7 mouse cellular contexts compared by ENCODE assay signal in the genomic region with DNA sequence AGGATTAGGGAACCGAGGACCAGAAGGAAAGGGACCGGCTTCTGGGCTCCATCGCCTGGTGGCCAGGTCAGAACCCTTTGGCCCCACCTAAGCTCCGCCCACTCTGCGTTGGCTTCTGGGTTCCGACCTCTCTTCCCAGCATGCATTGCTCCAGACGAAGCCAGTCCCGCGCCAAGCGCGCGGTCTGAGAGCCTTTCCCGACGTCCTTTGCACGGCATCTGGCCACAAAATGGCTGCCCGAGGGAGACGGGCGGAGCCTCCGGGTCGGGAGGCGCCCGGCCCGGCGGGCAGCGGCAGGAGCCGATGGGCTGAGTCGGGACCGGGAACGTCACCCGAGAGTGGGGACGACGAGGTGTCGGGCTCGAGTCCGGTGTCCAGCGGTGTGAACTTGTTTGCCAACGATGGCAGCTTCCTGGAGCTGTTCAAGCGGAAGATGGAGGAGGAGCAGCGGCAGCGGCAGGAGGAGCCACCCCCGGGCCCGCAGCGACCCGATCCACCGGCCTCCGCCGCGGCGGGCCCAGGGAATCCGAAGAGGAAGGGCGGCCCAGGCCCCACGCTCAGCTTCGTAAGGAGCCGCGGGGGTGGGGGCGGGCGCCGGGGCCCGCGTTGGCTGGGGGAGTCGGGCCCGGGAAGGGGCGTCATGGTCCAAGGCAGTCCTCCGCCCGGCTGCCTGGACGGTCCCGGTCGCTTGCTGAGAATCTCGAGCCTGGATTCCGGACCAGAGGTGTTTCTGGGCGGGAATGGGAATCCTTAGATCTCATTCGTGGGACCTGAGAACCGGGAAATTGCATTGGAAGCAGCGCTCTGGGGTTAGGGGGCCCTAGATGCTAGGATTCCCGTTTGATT. TPM values are rescaled to one million over a fixed set of nuclear protein-coding genes. Genes with fewer than 3 reads are reported as not detected.
DNase-seq lines count a peak whose midpoint lies in the region; ATAC-seq lines count a peak whose summit lies in the region.

A gene (plus strand): TSS at position 154 of the 846 bp plus-strand sequence.

- peaks cover 42% of the 10 kb centered on the region for H3K4me1 ChIP-seq in embryonic facial prominence, embryonic 10.5 days
- peaks cover 39% of the 10 kb centered on the region for H3K4me1 ChIP-seq in limb, embryonic 10.5 days
- H3K4me1 ChIP-seq in midbrain, embryonic 13.5 days (replicated peaks): peaks cover 40% of the 10 kb centered on the region

- H3K27ac ChIP-seq in embryonic facial prominence, embryonic 10.5 days (replicated peaks): peak within 1 kb of the TSS; percentile 98
- peak within 1 kb of the TSS; percentile 96 for H3K27ac ChIP-seq in limb, embryonic 10.5 days
- H3K27ac ChIP-seq in midbrain, embryonic 13.5 days: peak within 1 kb of the TSS; percentile 89

- H3K36me3 ChIP-seq in embryonic facial prominence, embryonic 10.5 days (replicated peaks): peaks cover 56% of the 10 kb centered on the region
- H3K36me3 ChIP-seq in limb, embryonic 10.5 days: peaks cover 56% of the 10 kb centered on the region
- H3K36me3 ChIP-seq in midbrain, embryonic 13.5 days: peaks cover 43% of the 10 kb centered on the region

- H3K4me2 ChIP-seq in midbrain, embryonic 13.5 days (replicated peaks): peak within 1 kb of the TSS; percentile 92

- no peaks in the 10 kb centered on the region for H3K27me3 ChIP-seq in embryonic facial prominence, embryonic 10.5 days (replicated peaks; ENCODE audit: low read depth, poor library complexity, severe bottlenecking)
- H3K27me3 ChIP-seq in limb, embryonic 10.5 days (ENCODE audit: low read depth, poor library complexity, severe bottlenecking): no peaks in the 10 kb centered on the region
- no peaks in the 10 kb centered on the region for H3K27me3 ChIP-seq in midbrain, embryonic 13.5 days

- H3K9ac ChIP-seq in midbrain, embryonic 13.5 days (replicated peaks): peak within 1 kb of the TSS; percentile 99

- H3K4me3 ChIP-seq in embryonic facial prominence, embryonic 10.5 days: peak within 1 kb of the TSS; percentile 99
- H3K4me3 ChIP-seq in limb, embryonic 10.5 days: peak within 1 kb of the TSS; percentile 89
- H3K4me3 ChIP-seq in midbrain, embryonic 13.5 days (replicated peaks): peak within 1 kb of the TSS; percentile 99

- WGBS in embryonic facial prominence, embryonic 10.5 days: under 1% methylated on average over 75 of the region's 75 CpGs
- under 1% methylated on average over 69 of the region's 75 CpGs for WGBS in limb, embryonic 10.5 days
- under 1% methylated on average over 74 of the region's 75 CpGs for WGBS in midbrain, embryonic 13.5 days

- H3K9me3 ChIP-seq in embryonic facial prominence, embryonic 10.5 days: no peaks in the 10 kb centered on the region
- H3K9me3 ChIP-seq in limb, embryonic 10.5 days (replicated peaks): no peaks in the 10 kb centered on the region
- no peaks in the 10 kb centered on the region for H3K9me3 ChIP-seq in midbrain, embryonic 13.5 days

- peak; percentile 97 for DNase-seq in adrenal gland, postnatal 10 days
- DNase-seq in embryonic facial prominence, embryonic 10.5 days (ENCODE audit: low spot score): peak; percentile 96
- peak; percentile 96 for DNase-seq in kidney, adult 11 months
- peak; percentile 94 for DNase-seq in limb, embryonic 10.5 days (ENCODE audit: low spot score)
- peak; percentile 95 for DNase-seq in spleen, adult 12 weeks (ENCODE audit: low spot score)

- peak; percentile 77 for ATAC-seq in granulocyte monocyte progenitor cell, adult 5-6 weeks (replicated peaks; ENCODE audit: poor library complexity, severe bottlenecking)
- ATAC-seq in midbrain, embryonic 13.5 days: peak; percentile 75

RNA-seq across cellular contexts. Expression of the gene that starts here (rescaled TPM):
- 100 to 1,000 TPM; 143 to 155 TPM for total RNA-seq in adrenal gland, postnatal 10 days (2021)
- polyA plus RNA-seq in embryonic facial prominence, embryonic 10.5 days (2016; fragmentation: Nextera tagmentation; extraction: Ambion mirVana): 154 and 157 TPM in 2 replicates
- total RNA-seq in granulocyte monocyte progenitor cell, adult 5-6 weeks (2014; fragmentation: Nextera tagmentation): 112 and 128 TPM in 2 replicates
- total RNA-seq in granulocyte monocyte progenitor cell, adult 5-6 weeks (2017): 245 and 280 TPM in 2 replicates
- 138 and 157 TPM in 2 replicates for polyA plus RNA-seq in limb, embryonic 10.5 days (2016; fragmentation: Nextera tagmentation; extraction: Ambion mirVana)
- 135 and 153 TPM in 2 replicates for polyA plus RNA-seq in midbrain, embryonic 13.5 days (2015; fragmentation: Nextera tagmentation; extraction: Ambion mirVana)

Comparison
In these comparisons a context has a peak if more than half of its experiments do, and no peak if none do; other contexts are left out.
1. Peak in every context shown above with its lines: DNase-seq, ATAC-seq, H3K4me3 ChIP-seq and H3K27ac ChIP-seq.